Mouse (Mus musculus): ENCODE measurements around the gene Srgap3. TPM values are rescaled to one million over a fixed set of nuclear protein-coding genes. Genes with fewer than 3 reads are reported as not detected.

The Srgap3 gene
- polyA plus RNA-seq, 1 experiment, result 5.8 TPM

GRCm38 (mm10) chr6:112700392-112700791, 246.7 kb downstream of the Srgap3 start:
- Histone ChIP-seq H3K27ac (ENCODE audit: insufficient read depth, low read depth, low read length) (no peak overlapping the region), H3K36me3 (ENCODE audit: control insufficient read depth, insufficient read depth, low read length) (no peaks in the 10 kb centered on the region), H3K4me3 (ENCODE audit: insufficient read depth, low read depth, low read length) (no peak overlapping the region), H3K4me1 (ENCODE audit: control insufficient read depth, insufficient read depth, low read length) (no peaks in the 10 kb centered on the region), H3K27me3 (replicated peaks; ENCODE audit: control insufficient read depth, insufficient read depth, low read length) (no peaks in the 10 kb centered on the region)
- peak; percentile 56 for DNase-seq
- WGBS, result 0% methylated on average over 1 of the region's 1 CpGs
- TF ChIP-seq CTCF (conservative IDR thresholded peaks at IDR 0.05; ENCODE audit: insufficient read depth, insufficient read length, low read depth, low read length), result peak; percentile 73
- TF ChIP-seq POLR2A (IDR thresholded peaks at IDR 0.05; ENCODE audit: low read depth, low read length), result no peak

GRCm38 (mm10) chr6:112699115-112699514, 248.0 kb downstream of the Srgap3 start:
- Histone ChIP-seq H3K27me3 (replicated peaks; ENCODE audit: control insufficient read depth, insufficient read depth, low read length) (no peaks in the 10 kb centered on the region), H3K36me3 (ENCODE audit: control insufficient read depth, insufficient read depth, low read length) (no peaks in the 10 kb centered on the region), H3K4me3 (ENCODE audit: insufficient read depth, low read depth, low read length) (no peak overlapping the region), H3K27ac (ENCODE audit: insufficient read depth, low read depth, low read length) (no peak overlapping the region), H3K4me1 (ENCODE audit: control insufficient read depth, insufficient read depth, low read length) (no peaks in the 10 kb centered on the region)
- TF ChIP-seq POLR2A (IDR thresholded peaks at IDR 0.05; ENCODE audit: low read depth, low read length) (no peak), CTCF (conservative IDR thresholded peaks at IDR 0.05; ENCODE audit: insufficient read depth, insufficient read length, low read depth, low read length) (no peak)
- no peak for DNase-seq
- WGBS, result 75% methylated on average over 1 of the region's 1 CpGs

- no peak for TF ChIP-seq CTCF (conservative IDR thresholded peaks at IDR 0.05; ENCODE audit: insufficient read depth, insufficient read length, low read depth, low read length)
- TF ChIP-seq POLR2A (IDR thresholded peaks at IDR 0.05; ENCODE audit: low read depth, low read length), result no peak
- peak within 1 kb of the TSS; percentile 15; the same call in 1 of the 2 replicates for H3K27ac ChIP-seq (ENCODE audit: insufficient read depth, low read depth, low read length)
- no peaks in the 10 kb centered on the region for H3K36me3 ChIP-seq (ENCODE audit: control insufficient read depth, insufficient read depth, low read length)
- peak; percentile 86 for DNase-seq
- H3K4me1 ChIP-seq (ENCODE audit: control insufficient read depth, insufficient read depth, low read length), result no peaks in the 10 kb centered on the region
- H3K27me3 ChIP-seq (replicated peaks; ENCODE audit: control insufficient read depth, insufficient read depth, low read length), result no peaks in the 10 kb centered on the region
- peak within 1 kb of the TSS; percentile 69 for H3K4me3 ChIP-seq (ENCODE audit: insufficient read depth, low read depth, low read length)
- WGBS, result under 1% methylated on average over 77 of the region's 77 CpGs
Observed at GRCm38 (mm10) chr6:112696056-112696950, 250.8 kb downstream of the Srgap3 start, which contains the start of gene Rad18. Rad18 (minus strand) TSS chr6:112696686.

- 87% methylated on average over 5 of the region's 5 CpGs for WGBS
- H3K27me3 ChIP-seq (replicated peaks; ENCODE audit: control insufficient read depth, insufficient read depth, low read length), result no peaks in the 10 kb centered on the region
- no peak for TF ChIP-seq POLR2A (IDR thresholded peaks at IDR 0.05; ENCODE audit: low read depth, low read length)
- no peak for TF ChIP-seq CTCF (conservative IDR thresholded peaks at IDR 0.05; ENCODE audit: insufficient read depth, insufficient read length, low read depth, low read length)
- H3K36me3 ChIP-seq (ENCODE audit: control insufficient read depth, insufficient read depth, low read length), result no peaks in the 10 kb centered on the region
- no peaks in the 10 kb centered on the region for H3K4me1 ChIP-seq (ENCODE audit: control insufficient read depth, insufficient read depth, low read length)
- H3K27ac ChIP-seq (ENCODE audit: insufficient read depth, low read depth, low read length), result no peak overlapping the region
- DNase-seq, result no peak
- H3K4me3 ChIP-seq (ENCODE audit: insufficient read depth, low read depth, low read length), result no peak overlapping the region
Observed at GRCm38 (mm10) chr6:112694492-112694891, 252.6 kb downstream of the Srgap3 start.

GRCm38 (mm10) chr6:112691523-112691922, 255.5 kb downstream of the Srgap3 start:
- H3K27me3 ChIP-seq (replicated peaks; ENCODE audit: control insufficient read depth, insufficient read depth, low read length), result no peaks in the 10 kb centered on the region
- no peak for DNase-seq
- no peaks in the 10 kb centered on the region for H3K36me3 ChIP-seq (ENCODE audit: control insufficient read depth, insufficient read depth, low read length)
- H3K4me3 ChIP-seq (ENCODE audit: insufficient read depth, low read depth, low read length), result no peak overlapping the region
- TF ChIP-seq CTCF (conservative IDR thresholded peaks at IDR 0.05; ENCODE audit: insufficient read depth, insufficient read length, low read depth, low read length) (no peak), POLR2A (IDR thresholded peaks at IDR 0.05; ENCODE audit: low read depth, low read length) (no peak)
- H3K27ac ChIP-seq (ENCODE audit: insufficient read depth, low read depth, low read length), result no peak overlapping the region
- no peaks in the 10 kb centered on the region for H3K4me1 ChIP-seq (ENCODE audit: control insufficient read depth, insufficient read depth, low read length)
- WGBS, result 100% methylated on average over 1 of the region's 1 CpGs

- no peaks in the 10 kb centered on the region for H3K27me3 ChIP-seq (replicated peaks; ENCODE audit: control insufficient read depth, insufficient read depth, low read length)
- WGBS, result 93% methylated on average over 3 of the region's 3 CpGs
- no peaks in the 10 kb centered on the region for H3K4me1 ChIP-seq (ENCODE audit: control insufficient read depth, insufficient read depth, low read length)
- no peak overlapping the region for H3K4me3 ChIP-seq (ENCODE audit: insufficient read depth, low read depth, low read length)
- no peaks in the 10 kb centered on the region for H3K36me3 ChIP-seq (ENCODE audit: control insufficient read depth, insufficient read depth, low read length)
- DNase-seq, result no peak
- no peak overlapping the region for H3K27ac ChIP-seq (ENCODE audit: insufficient read depth, low read depth, low read length)
- no peak for TF ChIP-seq CTCF (conservative IDR thresholded peaks at IDR 0.05; ENCODE audit: insufficient read depth, insufficient read length, low read depth, low read length)
- TF ChIP-seq POLR2A (IDR thresholded peaks at IDR 0.05; ENCODE audit: low read depth, low read length), result no peak
Observed at GRCm38 (mm10) chr6:112688033-112688432, 259.0 kb downstream of the Srgap3 start.

GRCm38 (mm10) chr6:112686485-112686884, 260.6 kb downstream of the Srgap3 start:
- TF ChIP-seq CTCF (conservative IDR thresholded peaks at IDR 0.05; ENCODE audit: insufficient read depth, insufficient read length, low read depth, low read length), result no peak
- no peak for TF ChIP-seq POLR2A (IDR thresholded peaks at IDR 0.05; ENCODE audit: low read depth, low read length)
- no peak overlapping the region for H3K27ac ChIP-seq (ENCODE audit: insufficient read depth, low read depth, low read length)
- DNase-seq, result peak; percentile 13
- 44% methylated on average over 7 of the region's 7 CpGs for WGBS
- H3K27me3 ChIP-seq (replicated peaks; ENCODE audit: control insufficient read depth, insufficient read depth, low read length), result no peaks in the 10 kb centered on the region
- no peaks in the 10 kb centered on the region for H3K4me1 ChIP-seq (ENCODE audit: control insufficient read depth, insufficient read depth, low read length)
- H3K36me3 ChIP-seq (ENCODE audit: control insufficient read depth, insufficient read depth, low read length), result no peaks in the 10 kb centered on the region
- no peak overlapping the region for H3K4me3 ChIP-seq (ENCODE audit: insufficient read depth, low read depth, low read length)

Measured in kidney, adult 2 months (tissue).